Mouse (Mus musculus) MEL (cell line): ENCODE results near the gene Gtpbp4.
"Not testable (repeated sequence)": the region's sequence is repeated elsewhere in the genome, so short reads cannot be mapped to it uniquely, and the experiment has no call there.

Experiments used
- CTCF ChIP-seq, 3 experiments: IDR thresholded peaks in 2 of 3; conservative IDR thresholded peaks in 1 of 3; 2 replicates each; pipeline ENCODE4 v1.5.1; 2011 to 2012; ENCODE audit warnings: low read length in 3 of 3, low read depth in 2 of 3, mild to moderate bottlenecking in 2 of 3, improper control_type of control experiment in 1 of 3, inconsistent platforms in 1 of 3, mixed read lengths in 1 of 3, moderate library complexity in 1 of 3; ENCODE audit not compliant: control insufficient read depth in 1 of 3, insufficient read depth in 1 of 3, poor library complexity in 1 of 3, severe bottlenecking in 1 of 3
- EP300 ChIP-seq, 2 experiments: IDR thresholded peaks; 2 replicates each; pipeline ENCODE4 v1.6.1; 2011; ENCODE audit warnings: improper control_type of control experiment in 2 of 2, low read length in 2 of 2, low read depth in 1 of 2, mild to moderate bottlenecking in 1 of 2
- GATA1 ChIP-seq: IDR thresholded peaks from 2 replicates; pipeline ENCODE4 v1.6.1; 2011; ENCODE audit warnings: low read depth, low read length, improper control_type of control experiment
- JUND ChIP-seq: IDR thresholded peaks from 2 replicates; pipeline ENCODE4 v1.6.1; 2011; ENCODE audit warnings: low read depth, mild to moderate bottlenecking, improper control_type of control experiment, low read length
- NELFE ChIP-seq: IDR thresholded peaks from 2 replicates; pipeline ENCODE4 v1.6.1; 2011; ENCODE audit warnings: low read depth, low read length, improper control_type of control experiment
- ZKSCAN1 ChIP-seq: IDR thresholded peaks from 2 replicates; pipeline ENCODE4 v1.6.1; 2012; ENCODE audit warnings: low read depth, mild to moderate bottlenecking, inconsistent platforms, low read length, improper control_type of control experiment, moderate library complexity
- ZNF384 ChIP-seq: IDR thresholded peaks from 2 replicates; pipeline ENCODE4 v1.6.1; 2012; ENCODE audit warnings: low read depth, mild to moderate bottlenecking, inconsistent platforms, low read length, improper control_type of control experiment

GRCm38 (mm10) chr13:8943828-8944227, 52.1 kb downstream of the Gtpbp4 start:
- not testable (repeated sequence) for TF ChIP-seq CTCF (IDR thresholded peaks at IDR 0.05 in 2 of 3, conservative IDR thresholded peaks at IDR 0.05 in 1 of 3; ENCODE audit: control insufficient read depth in 1 of 3, insufficient read depth in 1 of 3, low read depth in 2 of 3, low read length in 3 of 3, poor library complexity in 1 of 3, severe bottlenecking in 1 of 3); JUND; ZNF384; ZKSCAN1; EP300 (IDR thresholded peaks at IDR 0.05; ENCODE audit: low read depth in 1 of 2, low read length in 2 of 2); GATA1; NELFE
